Mouse (Mus musculus) lung, adult 2 months (tissue): ENCODE measurements around the gene Celf2. TPM values are rescaled to one million over a fixed set of nuclear protein-coding genes. Genes with fewer than 3 reads are reported as not detected.

Source experiments
- DNase-seq: peaks from one replicate; pipeline ENCODE4 v3.0.0; 2022
- H3K4me1 ChIP-seq: fragments of 200-500 bp; 2 replicates; pipeline ENCODE4 v1.6.1; 2011; ENCODE audit warnings: low read length; ENCODE audit not compliant: control insufficient read depth, insufficient read depth
- H3K4me3 ChIP-seq: fragments of 200-500 bp; replicated peaks from 2 replicates; pipeline ENCODE3; 2011; ENCODE audit warnings: low read depth, mild to moderate bottlenecking, control low read depth, low read length; ENCODE audit errors: extremely low read depth
- CTCF ChIP-seq: fragments of 200-500 bp; IDR thresholded peaks from 2 replicates; pipeline ENCODE4 v1.5.1; 2011; ENCODE audit warnings: mild to moderate bottlenecking, low read length, control low read depth; ENCODE audit not compliant: insufficient read depth
- POLR2A ChIP-seq: fragments of 200-500 bp; IDR thresholded peaks from 2 replicates; pipeline ENCODE4 v1.6.1; 2011; ENCODE audit warnings: low read depth, mild to moderate bottlenecking, control low read depth, low read length, borderline replicate concordance; ENCODE audit errors: extremely low read depth
- WGBS: fragments of 180-500 bp; shearing (Covaris S2); methylation state at CpG from one replicate; pipeline ENCODE4 v1.1.7; 2018; 5-methylcytosine and 5-hydroxymethylcytosine counted together
- polyA plus RNA-seq: library from polyadenylated mRNA; depleted of rRNA; stranded (reverse); fragments of >200 nt; gene quantifications from 2 replicates; pipeline ENCODE4 v1.2.3, GENCODE M21; 2012

Celf2 gene
- polyA plus RNA-seq, 1 experiment, result 43.4 TPM

DNA sequence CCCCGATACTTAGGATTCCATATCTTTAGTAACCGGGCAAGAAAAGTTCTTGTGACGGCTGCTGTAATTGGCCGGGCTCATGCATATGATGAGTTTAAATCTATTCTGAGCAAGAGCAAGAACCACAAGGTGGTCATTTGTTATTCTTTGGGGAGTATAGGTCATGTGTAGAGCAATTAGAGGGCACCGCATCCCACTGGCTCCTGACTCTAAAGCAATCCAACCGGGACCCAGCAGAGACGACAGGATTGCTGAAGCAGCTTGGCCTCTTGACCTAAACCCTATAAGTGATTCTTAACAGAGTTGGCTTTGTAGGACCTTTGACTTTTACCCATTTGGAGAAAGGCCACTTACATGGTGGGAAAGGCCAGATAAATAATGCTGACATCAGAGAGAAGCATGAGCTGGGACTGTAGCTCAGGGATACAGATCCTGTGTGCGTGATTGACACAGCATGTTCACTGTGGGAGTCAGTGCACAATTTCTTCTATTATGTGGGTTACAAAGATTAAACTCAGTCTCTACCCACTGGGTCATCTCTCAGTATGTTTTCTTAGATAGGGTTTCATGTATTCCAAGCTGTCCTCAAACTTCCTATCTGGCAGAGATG lies 338.2 kb downstream of the Celf2 start:
- DNase-seq, result no peak
- TF ChIP-seq CTCF (no peak), POLR2A (no peak)
- WGBS, result 80% methylated on average over 8 of the region's 8 CpGs
- H3K4me1 ChIP-seq, result no peaks in the 10 kb centered on the region
- H3K4me3 ChIP-seq, result no peak overlapping the region

GRCm38 (mm10) chr2:7165786-7166185 lies 343.6 kb downstream of the Celf2 start:
- WGBS, result 69% methylated on average over 3 of the region's 3 CpGs
- no peak for DNase-seq
- Histone ChIP-seq H3K4me3 (no peak overlapping the region), H3K4me1 (no peaks in the 10 kb centered on the region)
- TF ChIP-seq CTCF, result no peak
- TF ChIP-seq POLR2A, result no peak

DNA sequence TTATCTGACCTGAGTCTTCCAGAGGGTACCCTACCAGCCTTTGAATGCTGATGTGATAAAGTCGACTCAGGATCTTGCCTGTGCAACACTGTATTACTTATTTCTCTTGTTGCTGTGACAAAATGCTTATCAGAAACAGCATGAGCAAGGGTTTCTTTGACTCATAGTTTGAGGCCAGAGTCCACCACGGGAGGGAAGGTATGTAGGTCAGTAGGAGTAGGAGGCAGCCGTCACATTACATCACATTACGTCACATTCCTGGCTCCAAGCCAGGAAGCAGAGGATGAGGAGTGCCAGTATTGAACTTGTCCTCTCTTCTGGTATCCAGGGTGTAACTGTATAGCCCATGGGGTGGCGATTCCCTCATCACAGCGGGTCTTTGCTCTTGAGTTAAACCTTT lies 349.3 kb downstream of the Celf2 start:
- H3K4me3 ChIP-seq, result no peak overlapping the region
- no peak for TF ChIP-seq POLR2A
- no peak for TF ChIP-seq CTCF
- WGBS, result 56% methylated on average over 6 of the region's 6 CpGs
- H3K4me1 ChIP-seq, result no peaks in the 10 kb centered on the region
- DNase-seq, result no peak

DNA sequence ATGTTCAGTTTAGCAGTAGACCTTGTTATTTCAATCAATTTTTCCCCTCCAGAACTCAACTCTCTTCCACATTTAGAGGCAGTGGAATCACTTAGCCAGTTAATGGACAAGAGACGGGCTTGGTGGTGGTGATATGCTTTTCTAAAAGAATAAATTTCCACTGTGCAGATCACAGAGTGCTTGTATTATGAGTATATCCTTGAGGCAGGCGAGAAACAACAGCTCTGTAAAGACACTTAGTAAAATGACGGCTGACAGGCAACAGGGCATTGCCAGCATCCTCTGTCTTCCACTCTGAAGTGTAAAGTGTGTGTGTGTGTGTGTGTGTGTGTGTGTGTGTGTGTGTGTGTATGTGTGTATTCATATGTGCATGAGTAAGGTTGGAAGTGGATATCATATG lies 362.1 kb downstream of the Celf2 start:
- no peaks in the 10 kb centered on the region for H3K4me1 ChIP-seq
- no peak for DNase-seq
- no peak for TF ChIP-seq POLR2A
- TF ChIP-seq CTCF, result no peak
- 90% methylated on average over 3 of the region's 3 CpGs for WGBS
- H3K4me3 ChIP-seq, result no peak overlapping the region

DNA sequence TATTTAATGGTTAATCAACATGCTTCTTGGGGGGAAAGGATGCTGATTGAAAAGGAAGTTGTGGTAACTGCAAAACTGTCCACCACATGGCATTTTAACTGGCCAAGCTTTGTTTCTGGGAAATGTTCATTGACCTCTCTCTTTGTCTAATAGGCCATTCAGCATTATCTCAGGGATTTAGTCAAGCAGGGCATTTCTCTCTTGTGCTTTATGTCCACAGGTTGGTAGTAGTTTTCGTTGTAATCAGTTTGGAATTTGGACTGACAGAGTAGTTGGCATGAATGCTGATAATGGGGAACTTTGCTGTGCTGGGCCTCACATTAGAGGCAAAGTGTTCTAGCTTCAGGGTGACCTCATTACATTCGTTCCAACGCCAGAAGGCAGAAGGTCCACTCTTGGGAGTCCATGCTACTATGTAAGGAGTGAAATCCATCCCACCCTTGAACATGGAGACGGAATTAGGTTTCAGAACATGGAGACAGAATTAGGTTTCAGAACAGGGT lies 363.8 kb downstream of the Celf2 start:
- DNase-seq, result no peak
- WGBS, result 89% methylated on average over 4 of the region's 4 CpGs

DNA sequence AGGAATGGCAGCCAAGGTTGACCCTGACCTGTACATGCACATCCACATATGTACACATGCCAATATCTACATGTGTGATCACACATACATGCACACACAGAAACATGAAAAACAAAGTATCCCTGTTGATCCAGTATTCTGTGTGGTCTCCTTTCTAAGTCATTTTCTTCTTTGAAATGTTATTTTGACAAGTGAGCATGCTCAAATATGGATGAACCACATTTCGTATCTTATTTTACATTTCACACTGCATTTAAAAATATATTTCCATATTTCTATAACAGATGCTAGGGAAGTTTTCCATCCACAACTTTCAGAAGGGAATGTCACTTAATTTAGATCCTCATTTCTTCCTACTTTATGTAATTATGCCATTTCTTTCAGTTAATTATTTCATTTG lies 364.5 kb downstream of the Celf2 start:
- TF ChIP-seq CTCF, result no peak
- TF ChIP-seq POLR2A, result no peak
- Histone ChIP-seq H3K4me1 (no peaks in the 10 kb centered on the region), H3K4me3 (no peak overlapping the region)
- WGBS, result 98% methylated on average over 1 of the region's 1 CpGs
- DNase-seq, result no peak

More for the DNA sequence above, 363.8 kb downstream of the Celf2 start:
- Histone ChIP-seq H3K4me3 (no peak overlapping the region), H3K4me1 (no peaks in the 10 kb centered on the region)
- TF ChIP-seq POLR2A (no peak), CTCF (no peak)

GRCm38 (mm10) chr2:7123366-7123765 lies 386.0 kb downstream of the Celf2 start:
- no peak for DNase-seq
- TF ChIP-seq CTCF, result no peak
- no peak for TF ChIP-seq POLR2A
- 71% methylated on average over 2 of the region's 2 CpGs for WGBS
- Histone ChIP-seq H3K4me3 (no peak overlapping the region), H3K4me1 (no peaks in the 10 kb centered on the region)

GRCm38 (mm10) chr2:7115801-7116200 lies 393.6 kb downstream of the Celf2 start:
- no peak for TF ChIP-seq CTCF
- TF ChIP-seq POLR2A, result no peak

GRCm38 (mm10) chr2:7115161-7115560 lies 394.2 kb downstream of the Celf2 start:
- peaks cover 2% of the 10 kb centered on the region; the same call in 1 of the 2 replicates for H3K4me1 ChIP-seq
- no peak for DNase-seq
- no peak overlapping the region for H3K4me3 ChIP-seq
- WGBS, result 83% methylated on average over 3 of the region's 3 CpGs
- TF ChIP-seq POLR2A, result no peak
- TF ChIP-seq CTCF, result no peak

More at GRCm38 (mm10) chr2:7115801-7116200, 393.6 kb downstream of the Celf2 start:
- 44% methylated on average over 2 of the region's 2 CpGs for WGBS
- peaks cover 2% of the 10 kb centered on the region; the same call in 1 of the 2 replicates for H3K4me1 ChIP-seq
- H3K4me3 ChIP-seq, result no peak overlapping the region
- DNase-seq, result no peak

- WGBS, result 66% methylated on average over 4 of the region's 4 CpGs
- Histone ChIP-seq H3K4me1 (peaks cover 2% of the 10 kb centered on the region; the same call in 1 of the 2 replicates), H3K4me3 (no peak overlapping the region)
- DNase-seq, result peak; percentile 18
- no peak for TF ChIP-seq CTCF
- no peak for TF ChIP-seq POLR2A
Observed at GRCm38 (mm10) chr2:7113738-7114137, 395.6 kb downstream of the Celf2 start.
